Comparison of ENCODE assay signal across 20 mouse cellular contexts in genomic region chr11:17481436-17481996, GRCm38 (mm10).
DNase-seq lines count a peak whose midpoint lies in the region; ATAC-seq and TF ChIP-seq lines count a peak whose summit lies in the region.
"Had no signal": no experiment of that assay in that cellular context is flagged by ENCODE, and none has a peak within 500 bp of the region (broad histone marks: within the 10 kb centered on the region; RNA-seq: fewer than 3 reads in every experiment).

No protein-coding gene starts in this region.

- no peak overlapping the region for H3K9ac ChIP-seq in lung, embryonic 14.5 days
- H3K9ac ChIP-seq in intestine, embryonic 15.5 days = no peak overlapping the region
- H3K9ac ChIP-seq: forebrain, embryonic 13.5 days; limb, embryonic 13.5 days; liver, embryonic 13.5 days; midbrain, embryonic 12.5 days; neural tube, embryonic 15.5 days had no signal

- H3K4me2 ChIP-seq in lung, embryonic 14.5 days = no peak overlapping the region
- no peak overlapping the region for H3K4me2 ChIP-seq in intestine, embryonic 15.5 days (replicated peaks)
- H3K4me2 ChIP-seq: forebrain, embryonic 13.5 days; heart, embryonic 11.5 days; limb, embryonic 13.5 days; liver, embryonic 13.5 days; midbrain, embryonic 12.5 days; neural tube, embryonic 15.5 days had no signal

- 17% methylated on average over 4 of the region's 4 CpGs for WGBS in lung, embryonic 14.5 days
- WGBS in intestine, embryonic 15.5 days = 46% methylated on average over 4 of the region's 4 CpGs

- peak overlapping the region; percentile 70 for H3K27ac ChIP-seq in lung, embryonic 14.5 days (ENCODE audit: low read depth)
- no peak overlapping the region for H3K27ac ChIP-seq in intestine, embryonic 15.5 days
- H3K27ac ChIP-seq: forebrain, embryonic 13.5 days; limb, embryonic 13.5 days; liver, embryonic 13.5 days; midbrain, embryonic 12.5 days; neural tube, embryonic 15.5 days had no signal

- no peaks in the 10 kb centered on the region for H3K4me1 ChIP-seq in lung, embryonic 14.5 days (ENCODE audit: insufficient read depth)
- H3K4me1 ChIP-seq in intestine, embryonic 15.5 days (replicated peaks) = 0 out of 2 replicates have a peak, but pooled peaks cover 2% of the 10 kb centered on the region
- H3K4me1 ChIP-seq: forebrain, embryonic 13.5 days; limb, embryonic 13.5 days; liver, embryonic 13.5 days; midbrain, embryonic 12.5 days; neural tube, embryonic 15.5 days had no signal

- DNase-seq in heart, adult 11 months = peak; percentile 85
- DNase-seq in heart, adult 18-20 months = no peak
- DNase-seq in lung, embryonic 14.5 days = peak; percentile 82
- no peak for DNase-seq in lung, adult 18-20 months
- peak; percentile 5 to 42 for DNase-seq in lung, postnatal 4 days
- no peak for DNase-seq in urinary bladder, postnatal 14 days (ENCODE audit: low spot score)
- DNase-seq in gastrocnemius, postnatal 10 days = no peak
- DNase-seq: adrenal gland, postnatal 25 days; cerebellum, adult 8-10 months; kidney, adult 9 months; liver, embryonic 13.5 days; right cerebral cortex, adult 18-20 months; thymus, postnatal 14 days had no signal

- TF ChIP-seq CTCF in lung, embryonic 14.5 days (IDR thresholded peaks at IDR 0.05; ENCODE audit: low read depth) = no peak

- no peak overlapping the region for H3K4me3 ChIP-seq in lung, embryonic 14.5 days (ENCODE audit: low read depth, low read length)
- no peak overlapping the region for H3K4me3 ChIP-seq in intestine, embryonic 15.5 days (replicated peaks)
- H3K4me3 ChIP-seq: forebrain, embryonic 13.5 days; limb, embryonic 13.5 days; liver, embryonic 13.5 days; midbrain, embryonic 12.5 days; neural tube, embryonic 15.5 days had no signal

- H3K9me3 ChIP-seq in lung, embryonic 14.5 days (ENCODE audit: low read depth, low read length) = no peaks in the 10 kb centered on the region
- no peaks in the 10 kb centered on the region for H3K9me3 ChIP-seq in intestine, embryonic 15.5 days
- H3K9me3 ChIP-seq: forebrain, embryonic 13.5 days; limb, embryonic 13.5 days; liver, embryonic 13.5 days; midbrain, embryonic 12.5 days; neural tube, embryonic 15.5 days had no signal

- ATAC-seq in lung, embryonic 14.5 days (ENCODE audit: insufficient read depth) = peak; percentile 96
- peak; percentile 51; the same call in 1 of the 2 replicates for ATAC-seq in intestine, embryonic 15.5 days
- ATAC-seq: CD4-positive, CD25-positive, alpha-beta regulatory T cell, adult 4 months; forebrain, embryonic 13.5 days had no signal

- no peaks in the 10 kb centered on the region for H3K27me3 ChIP-seq in lung, embryonic 14.5 days (ENCODE audit: insufficient read depth, low read length)
- no peaks in the 10 kb centered on the region for H3K27me3 ChIP-seq in intestine, embryonic 15.5 days (replicated peaks)
- H3K27me3 ChIP-seq: forebrain, embryonic 13.5 days; limb, embryonic 13.5 days; liver, embryonic 13.5 days; midbrain, embryonic 12.5 days; neural tube, embryonic 15.5 days had no signal

- H3K36me3 ChIP-seq in lung, embryonic 14.5 days (ENCODE audit: insufficient read depth) = no peaks in the 10 kb centered on the region
- no peaks in the 10 kb centered on the region for H3K36me3 ChIP-seq in intestine, embryonic 15.5 days
- H3K36me3 ChIP-seq: limb, embryonic 13.5 days; liver, embryonic 13.5 days; midbrain, embryonic 12.5 days; neural tube, embryonic 15.5 days had no signal

Comparison
In these comparisons a context has a peak if more than half of its experiments do, and no peak if none do; other contexts are left out.
1. DNase-seq: peak in heart, adult 11 months (single experiment), lung, embryonic 14.5 days (single experiment) and lung, postnatal 4 days (2 of 2); none in heart, adult 18-20 months (0 of 2), lung, adult 18-20 months (0 of 2), urinary bladder, postnatal 14 days (single experiment) and gastrocnemius, postnatal 10 days (single experiment).